Mouse (Mus musculus) liver, embryonic 12.5 days (tissue): ENCODE data around the gene Tinagl1. TPM values are rescaled to one million over a fixed set of nuclear protein-coding genes. Genes with fewer than 3 reads are reported as not detected.
A peak's percentile ranks its signal among the peaks of the same experiment; 100 is the strongest.

Experiments
- ATAC-seq: fragments of 200-750 bp; cut with Nextera tagmentation; 2 replicates; pipeline ENCODE4 v1.8.0; 2017; ENCODE audit warnings: moderate number of reproducible peaks, mild to moderate bottlenecking, moderate library complexity
- H3K27ac ChIP-seq: fragments of 300-500 bp; sonication (generic); 2 replicates; pipeline ENCODE4 v1.5.1; 2016; ENCODE audit warnings: mild to moderate bottlenecking
- H3K27me3 ChIP-seq: fragments of 300-500 bp; sonication (generic); replicated peaks from 2 replicates; pipeline ENCODE4 v1.6.1; 2016; ENCODE audit warnings: mild to moderate bottlenecking, moderate library complexity
- H3K36me3 ChIP-seq: fragments of 300-500 bp; sonication (generic); 2 replicates; pipeline ENCODE4 v1.6.1; 2016; ENCODE audit warnings: mild to moderate bottlenecking, moderate library complexity
- H3K4me1 ChIP-seq: fragments of 300-500 bp; sonication (generic); 2 replicates; pipeline ENCODE4 v1.6.1; 2016
- H3K4me2 ChIP-seq: fragments of 300-500 bp; sonication (generic); 2 replicates; pipeline ENCODE4 v1.6.1; 2016; ENCODE audit warnings: mild to moderate bottlenecking, moderate library complexity
- H3K4me3 ChIP-seq: fragments of 300-500 bp; sonication (generic); 2 replicates; pipeline ENCODE4 v1.5.1; 2016; ENCODE audit warnings: mild to moderate bottlenecking, moderate library complexity
- H3K9ac ChIP-seq: fragments of 300-500 bp; sonication (generic); 2 replicates; pipeline ENCODE4 v1.6.1; 2016; ENCODE audit warnings: mild to moderate bottlenecking, moderate library complexity
- H3K9me3 ChIP-seq: fragments of 300-500 bp; sonication (generic); replicated peaks from 2 replicates; pipeline ENCODE4 v1.6.1; 2016; ENCODE audit warnings: mild to moderate bottlenecking, moderate library complexity
- WGBS: fragments of 180-500 bp; shearing (Covaris S2); methylation state at CpG from one replicate; pipeline ENCODE4 v1.1.7; 2016; ENCODE audit not compliant: insufficient replicate concordance; 5-methylcytosine and 5-hydroxymethylcytosine counted together
- polyA plus RNA-seq: library from polyadenylated mRNA; unstranded; fragments of >200 nt; fragmentation: Nextera tagmentation; extraction: Ambion mirVana; gene quantifications from 2 replicates; pipeline ENCODE4 v1.2.1, GENCODE M21; 2016

The Tinagl1 gene
- polyA plus RNA-seq: 30.9 and 32.6 TPM in 2 replicates

DNA sequence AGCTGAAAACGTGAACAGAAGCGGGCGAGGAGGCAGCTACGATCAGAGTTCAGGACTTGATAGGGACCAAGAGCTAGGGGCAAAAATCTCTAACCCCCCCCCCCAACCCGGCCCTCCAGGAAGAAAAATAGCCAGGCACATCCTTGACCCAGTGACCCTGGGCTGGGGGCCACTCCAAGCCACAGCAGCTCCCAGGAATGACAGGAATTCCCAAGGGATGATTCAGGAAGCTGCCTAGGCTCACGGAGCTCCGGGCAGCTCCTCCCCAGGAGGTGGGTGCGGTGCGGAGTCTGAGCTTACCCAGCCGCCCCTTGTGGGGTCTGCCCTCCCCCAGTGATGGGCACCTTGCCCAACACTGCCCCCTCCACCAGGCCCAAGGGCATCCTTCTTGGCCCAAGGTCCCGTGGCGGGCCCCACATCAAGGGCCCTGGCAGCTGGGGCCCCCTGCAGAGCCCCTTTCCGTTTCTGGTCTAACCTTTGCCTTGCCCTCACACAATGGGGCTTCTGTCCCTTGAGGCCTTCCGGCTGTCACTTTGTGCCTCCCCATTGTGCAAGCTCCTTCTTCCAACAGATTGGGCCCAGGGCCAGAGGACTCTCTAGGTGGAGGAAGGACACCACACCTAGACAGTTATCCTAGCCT is at the start of gene Tinagl1:
Tinagl1 (minus strand) TSS at position 51 of the 640 bp plus-strand sequence.
- ATAC-seq: no peak
- Histone ChIP-seq H3K27ac (peak within 1 kb of the TSS; percentile 78), H3K27me3 (peaks cover 84% of the 10 kb centered on the region), H3K4me1 (peaks cover 58% of the 10 kb centered on the region), H3K9me3 (no peaks in the 10 kb centered on the region), H3K36me3 (peaks cover 7% of the 10 kb centered on the region; the same call in 1 of the 2 replicates), H3K9ac (peak within 1 kb of the TSS; percentile 59), H3K4me2 (peak within 1 kb of the TSS; percentile 69), H3K4me3 (peak within 1 kb of the TSS; percentile 55)
- WGBS: 3% methylated on average over 14 of the region's 14 CpGs

DNA sequence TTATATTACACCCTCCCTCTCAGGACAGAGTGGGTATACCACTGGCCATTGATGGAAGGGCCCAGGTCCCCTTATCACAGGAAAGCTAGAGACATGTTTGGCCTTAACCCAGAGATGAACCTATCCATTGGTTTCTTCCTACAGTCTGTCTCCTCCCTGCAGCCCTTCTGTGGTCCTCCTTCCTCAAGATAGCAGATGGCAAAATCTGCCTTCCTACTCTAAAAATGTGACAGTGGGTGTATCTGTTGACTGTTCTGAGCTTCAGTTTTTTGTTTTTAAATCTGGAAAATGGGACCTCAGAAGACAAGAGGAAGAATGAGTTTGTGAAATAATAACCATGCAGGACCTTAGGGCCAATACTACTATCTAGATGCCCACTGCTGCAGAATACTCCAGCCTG is 49.1 kb upstream of the Tinagl1 start:
- ATAC-seq: no peak
- no peaks in the 10 kb centered on the region for H3K9me3 ChIP-seq
- H3K9ac ChIP-seq: no peak overlapping the region
- H3K4me3 ChIP-seq: no peak overlapping the region
- no peak overlapping the region for H3K4me2 ChIP-seq
- H3K27me3 ChIP-seq: peaks cover 40% of the 10 kb centered on the region
- H3K27ac ChIP-seq: no peak overlapping the region
- H3K36me3 ChIP-seq: no peaks in the 10 kb centered on the region
- H3K4me1 ChIP-seq: no peaks in the 10 kb centered on the region

DNA sequence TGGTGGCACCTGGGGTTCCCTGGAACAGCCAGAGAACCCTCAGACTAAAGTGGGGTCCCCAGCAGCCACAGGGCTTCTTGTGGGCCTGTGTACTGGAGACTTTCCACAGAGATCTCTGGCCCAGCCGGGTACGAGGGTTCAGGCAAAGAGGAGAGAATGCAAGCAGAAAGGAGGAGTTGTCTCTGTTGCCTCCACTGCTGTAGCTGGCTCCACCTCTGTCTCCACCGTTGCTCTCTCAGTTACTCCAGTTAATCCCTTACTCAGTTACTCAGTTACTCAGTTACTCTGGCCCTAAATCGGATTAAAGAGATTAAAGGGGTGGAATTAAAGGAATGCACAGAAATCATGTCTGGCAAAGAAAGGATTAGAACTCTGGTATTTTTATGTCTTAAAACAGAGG is 47.3 kb upstream of the Tinagl1 start, which contains the start of gene Gm853:
Gm853 (minus strand) TSS at position 223 of the 400 bp plus-strand sequence.
- Histone ChIP-seq H3K9me3 (no peaks in the 10 kb centered on the region), H3K36me3 (no peaks in the 10 kb centered on the region), H3K9ac (no peak within 1 kb of the TSS), H3K4me3 (no peak within 1 kb of the TSS), H3K4me1 (no peaks in the 10 kb centered on the region), H3K27ac (no peak within 1 kb of the TSS), H3K27me3 (peaks cover 40% of the 10 kb centered on the region), H3K4me2 (no peak within 1 kb of the TSS)
- ATAC-seq: no peak
- 50% methylated on average over 4 of the region's 4 CpGs for WGBS

DNA sequence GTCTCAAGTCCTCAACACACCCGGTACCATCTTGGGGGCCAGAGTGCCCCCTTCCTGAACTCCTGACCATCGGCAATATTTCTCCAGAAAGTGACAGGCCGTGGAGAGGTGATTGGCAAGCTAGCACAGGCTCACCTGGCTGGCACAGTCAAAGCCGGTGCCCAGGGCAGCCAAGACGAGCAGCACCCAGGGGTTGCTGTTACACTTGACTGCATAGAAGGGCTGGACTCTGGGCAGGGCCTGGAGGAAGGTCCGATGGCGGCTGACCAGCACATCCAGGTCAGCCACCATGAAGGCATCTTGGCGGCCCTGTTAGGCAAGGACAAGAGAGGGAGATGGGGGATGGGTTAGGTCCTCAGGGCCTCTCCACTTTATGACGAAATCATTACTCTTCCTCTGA is 45.3 kb upstream of the Tinagl1 start:
- Histone ChIP-seq H3K27me3 (peaks cover 49% of the 10 kb centered on the region), H3K4me3 (no peak overlapping the region), H3K9me3 (no peaks in the 10 kb centered on the region), H3K36me3 (no peaks in the 10 kb centered on the region), H3K4me1 (peaks cover 4% of the 10 kb centered on the region; the same call in 1 of the 2 replicates), H3K4me2 (no peak overlapping the region), H3K9ac (no peak overlapping the region), H3K27ac (no peak overlapping the region)
- ATAC-seq: no peak
- 64% methylated on average over 9 of the region's 9 CpGs for WGBS

DNA sequence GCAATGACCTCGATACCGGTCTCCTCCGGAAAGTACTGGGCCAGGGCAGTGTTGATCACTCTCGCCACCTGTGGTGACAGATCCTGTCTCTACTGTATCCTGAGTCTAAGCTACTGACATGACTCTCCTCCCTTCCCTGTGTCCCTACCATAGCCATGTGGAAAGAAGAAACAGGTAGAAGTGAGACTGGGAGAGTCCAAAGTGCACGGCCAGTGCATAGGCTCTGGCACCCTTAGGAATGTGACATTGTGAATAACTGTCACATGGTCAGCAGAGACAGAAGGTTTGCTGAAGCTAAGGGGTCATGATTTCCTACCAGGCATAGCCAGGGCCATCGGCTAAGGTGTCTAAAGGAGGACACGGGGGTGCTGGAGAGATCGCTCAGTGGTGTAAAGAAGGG is 40.5 kb upstream of the Tinagl1 start:
- H3K9ac ChIP-seq: no peak overlapping the region
- H3K4me1 ChIP-seq: peaks cover 42% of the 10 kb centered on the region
- peaks cover 24% of the 10 kb centered on the region; the same call in 1 of the 2 replicates for H3K27me3 ChIP-seq
- no peak overlapping the region for H3K4me3 ChIP-seq
- H3K9me3 ChIP-seq: no peaks in the 10 kb centered on the region
- ATAC-seq: no peak
- no peaks in the 10 kb centered on the region for H3K36me3 ChIP-seq
- no peak overlapping the region for H3K27ac ChIP-seq
- 82% methylated on average over 8 of the region's 8 CpGs for WGBS
- no peak overlapping the region for H3K4me2 ChIP-seq

DNA sequence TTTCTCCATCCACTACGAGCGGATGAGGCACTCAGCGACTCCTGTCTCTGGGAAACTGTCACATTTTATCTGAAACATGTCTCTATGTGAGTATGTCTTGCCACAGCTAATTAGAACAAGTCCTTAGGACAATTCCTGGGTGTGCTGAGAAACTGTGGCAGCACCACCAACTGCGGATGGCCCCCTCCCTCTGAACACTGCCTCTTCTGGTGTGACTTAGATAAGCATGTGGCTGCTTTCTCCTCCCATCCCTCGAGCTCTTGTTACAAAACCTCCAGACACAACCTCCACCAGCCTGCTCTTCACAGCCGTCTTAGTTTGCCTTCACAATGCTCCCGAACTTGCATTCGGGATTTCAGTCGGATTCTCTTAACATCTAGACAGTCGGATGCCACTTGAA is 38.9 kb upstream of the Tinagl1 start:
- Histone ChIP-seq H3K4me2 (peak overlapping the region; percentile 43), H3K27me3 (peaks cover 16% of the 10 kb centered on the region; the same call in 1 of the 2 replicates), H3K9me3 (no peaks in the 10 kb centered on the region), H3K4me3 (no peak overlapping the region), H3K36me3 (no peaks in the 10 kb centered on the region), H3K9ac (peak overlapping the region; percentile 23; the same call in 1 of the 2 replicates), H3K4me1 (peaks cover 42% of the 10 kb centered on the region), H3K27ac (peak overlapping the region; percentile 84)
- ATAC-seq: peak; percentile 75
- WGBS: 43% methylated on average over 10 of the region's 10 CpGs

DNA sequence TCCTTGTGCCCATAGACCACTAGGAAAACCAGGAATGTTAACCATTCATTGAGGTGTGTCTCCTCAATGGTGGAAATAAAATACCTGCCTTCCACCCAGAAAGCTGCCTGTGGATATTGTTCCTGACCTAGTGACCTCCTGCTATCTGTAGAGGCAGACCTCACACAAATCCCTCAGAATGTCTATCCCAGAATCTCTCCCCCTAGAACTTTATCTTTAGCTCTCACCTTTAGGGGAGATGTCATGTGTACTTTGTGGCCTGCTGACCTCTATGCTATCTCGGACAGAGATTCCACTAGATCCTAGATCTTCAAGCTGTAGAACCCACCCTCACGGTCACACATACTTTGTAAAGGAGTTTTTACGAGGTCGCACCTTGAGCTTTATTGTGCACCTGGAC is 38.3 kb upstream of the Tinagl1 start:
- H3K9ac ChIP-seq: peak overlapping the region; percentile 23; the same call in 1 of the 2 replicates
- 68% methylated on average over 4 of the region's 4 CpGs for WGBS

DNA sequence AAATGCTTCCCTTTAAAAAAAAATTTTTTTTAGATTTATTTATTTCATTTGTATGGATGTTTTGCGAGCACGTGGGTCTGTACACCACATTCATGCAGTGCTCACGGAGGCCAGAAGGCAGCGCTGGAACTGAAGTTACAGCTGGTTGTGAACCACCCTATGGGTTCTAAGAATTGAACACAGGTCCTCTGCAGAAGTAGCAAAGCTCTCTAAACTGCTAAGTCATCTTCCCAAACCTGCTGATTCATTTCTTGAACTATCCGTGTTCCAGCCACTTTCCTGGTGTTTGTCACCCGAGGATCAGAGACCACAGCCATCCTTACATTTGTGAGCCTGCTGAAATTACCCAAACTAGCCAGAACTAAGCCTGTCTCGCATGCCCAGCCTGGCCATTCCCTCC is 37.5 kb upstream of the Tinagl1 start:
- H3K9me3 ChIP-seq: no peaks in the 10 kb centered on the region
- peak; percentile 38; the same call in 1 of the 2 replicates for ATAC-seq
- 0 out of 2 replicates have a peak overlapping the region, but pooled peaks have one; percentile 57 for H3K27ac ChIP-seq
- peaks cover 42% of the 10 kb centered on the region for H3K4me1 ChIP-seq
- H3K36me3 ChIP-seq: no peaks in the 10 kb centered on the region
- WGBS: 48% methylated on average over 7 of the region's 7 CpGs
- H3K27me3 ChIP-seq: peaks cover 15% of the 10 kb centered on the region; the same call in 1 of the 2 replicates
- no peak overlapping the region for H3K4me2 ChIP-seq
- H3K9ac ChIP-seq: no peak overlapping the region
- H3K4me3 ChIP-seq: no peak overlapping the region

More for the DNA sequence above, 38.3 kb upstream of the Tinagl1 start:
- H3K27ac ChIP-seq: peak overlapping the region; percentile 84
- no peaks in the 10 kb centered on the region for H3K36me3 ChIP-seq
- no peaks in the 10 kb centered on the region for H3K9me3 ChIP-seq
- H3K27me3 ChIP-seq: peaks cover 15% of the 10 kb centered on the region; the same call in 1 of the 2 replicates
- H3K4me2 ChIP-seq: peak overlapping the region; percentile 43
- ATAC-seq: peak; percentile 31; the same call in 1 of the 2 replicates
- H3K4me3 ChIP-seq: no peak overlapping the region
- H3K4me1 ChIP-seq: peaks cover 42% of the 10 kb centered on the region

DNA sequence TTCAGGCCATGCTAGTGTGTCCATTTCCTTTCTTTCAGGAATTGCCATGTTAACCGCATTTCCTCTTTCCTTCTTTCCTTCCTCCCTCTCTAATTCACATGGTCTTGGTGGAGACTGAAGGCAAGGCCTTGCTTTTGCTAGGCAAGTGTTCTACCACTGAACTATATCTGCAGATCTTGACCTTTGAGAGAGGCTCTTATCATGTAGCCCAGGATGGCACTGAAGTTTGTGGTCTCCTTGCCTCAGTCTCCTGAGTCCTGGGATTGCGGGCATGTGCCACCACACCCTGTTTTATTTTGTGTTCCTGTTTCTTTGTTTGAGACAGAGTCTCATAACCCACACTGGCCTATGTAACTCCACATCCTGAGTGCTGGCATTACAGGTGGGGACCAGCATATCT is 36.9 kb upstream of the Tinagl1 start:
- no peak overlapping the region for H3K9ac ChIP-seq
- no peak overlapping the region for H3K4me2 ChIP-seq
- H3K9me3 ChIP-seq: peaks cover 5% of the 10 kb centered on the region; the same call in 1 of the 2 replicates
- no peak overlapping the region for H3K4me3 ChIP-seq
- no peaks in the 10 kb centered on the region for H3K36me3 ChIP-seq
- H3K4me1 ChIP-seq: peaks cover 42% of the 10 kb centered on the region
- WGBS: 62% methylated on average over 2 of the region's 2 CpGs
- ATAC-seq: peak; percentile 38; the same call in 1 of the 2 replicates
- H3K27me3 ChIP-seq: peaks cover 15% of the 10 kb centered on the region; the same call in 1 of the 2 replicates
- peak overlapping the region; percentile 10; the same call in 1 of the 2 replicates for H3K27ac ChIP-seq

DNA sequence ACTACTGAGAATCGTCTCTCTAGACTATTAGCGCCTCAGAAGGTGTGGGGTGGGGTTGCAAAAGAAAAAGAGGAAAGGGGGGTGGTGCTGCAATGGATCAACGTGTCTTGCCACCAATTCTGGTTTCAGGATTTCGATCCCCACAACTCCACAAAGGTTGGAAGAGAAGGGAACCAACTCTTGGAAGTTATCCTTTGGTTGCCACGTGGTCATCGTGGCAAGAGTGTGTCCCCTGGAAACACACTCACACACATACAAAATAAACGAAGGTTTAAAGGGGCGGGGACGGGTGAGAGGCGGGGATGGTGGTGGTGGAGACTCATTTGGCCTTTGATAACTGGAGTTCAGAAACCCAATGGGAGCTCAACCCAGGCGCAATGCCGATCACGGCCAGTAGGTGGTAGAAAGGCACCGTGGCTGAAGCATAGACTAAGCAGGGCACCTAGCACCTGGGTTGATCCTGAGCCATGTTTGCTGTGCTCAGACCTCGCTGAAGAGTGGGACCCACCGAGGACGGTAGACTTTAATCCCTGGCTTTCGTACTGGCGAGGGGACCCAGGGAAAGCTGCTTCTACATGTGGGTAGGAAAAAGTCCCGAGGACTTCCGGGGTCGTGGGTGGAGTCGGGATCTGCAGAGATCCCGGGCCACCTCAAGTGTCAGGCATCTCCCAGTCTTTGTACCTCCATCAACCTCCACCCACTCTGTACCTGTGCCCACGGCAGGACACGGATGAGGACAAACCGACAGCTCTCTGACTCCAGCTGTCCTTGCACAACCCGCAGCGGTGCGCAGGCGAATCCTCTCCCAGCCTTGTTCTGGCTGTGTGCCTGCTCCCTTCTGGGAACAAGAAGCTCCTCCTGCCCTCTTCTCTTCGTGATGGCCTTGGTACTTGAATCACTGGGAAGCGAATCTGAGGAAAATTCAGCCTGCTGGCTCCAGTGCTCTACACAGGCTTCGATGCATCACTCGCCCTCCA is 24.1 kb upstream of the Tinagl1 start:
- H3K9ac ChIP-seq: 0 out of 2 replicates have a peak overlapping the region, but pooled peaks have one; percentile 18
- 0 out of 2 replicates have a peak, but pooled peaks cover 7% of the 10 kb centered on the region for H3K9me3 ChIP-seq
- H3K27ac ChIP-seq: no peak overlapping the region
- H3K4me2 ChIP-seq: peak overlapping the region; percentile 56
- peaks cover 10% of the 10 kb centered on the region for H3K4me1 ChIP-seq
- peak; percentile 72 for ATAC-seq
- WGBS: 17% methylated on average over 35 of the region's 35 CpGs
- H3K4me3 ChIP-seq: peak overlapping the region; percentile 16; the same call in 1 of the 2 replicates
- H3K27me3 ChIP-seq: peaks cover 61% of the 10 kb centered on the region
- H3K36me3 ChIP-seq: no peaks in the 10 kb centered on the region

DNA sequence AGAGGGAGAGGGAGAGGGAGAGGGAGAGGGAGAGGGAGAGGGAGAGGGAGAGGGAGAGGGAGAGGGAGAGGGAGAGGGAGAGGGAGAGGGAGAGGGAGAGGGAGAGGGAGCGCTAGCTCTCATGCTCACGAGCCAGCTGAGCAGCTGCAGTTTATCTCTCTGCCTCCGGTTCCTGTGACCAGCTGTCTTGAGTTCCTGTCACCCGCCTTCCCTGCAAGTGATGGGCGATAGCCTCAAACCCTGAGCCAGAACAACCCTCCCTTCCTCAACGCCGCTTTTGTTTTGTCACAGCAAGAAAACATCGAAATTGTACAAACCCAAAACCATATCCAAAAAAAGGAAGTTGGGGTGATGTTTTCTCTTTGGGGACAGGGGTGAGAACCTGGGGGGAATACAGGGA is 21.6 kb upstream of the Tinagl1 start:
- no peaks in the 10 kb centered on the region for H3K36me3 ChIP-seq
- H3K27ac ChIP-seq: no peak overlapping the region
- H3K4me3 ChIP-seq: no peak overlapping the region
- H3K27me3 ChIP-seq: peaks cover 71% of the 10 kb centered on the region
- WGBS: 38% methylated on average over 8 of the region's 8 CpGs
- ATAC-seq: no peak
- no peaks in the 10 kb centered on the region for H3K9me3 ChIP-seq
- H3K4me2 ChIP-seq: no peak overlapping the region
- H3K9ac ChIP-seq: no peak overlapping the region
- H3K4me1 ChIP-seq: peaks cover 10% of the 10 kb centered on the region
